Mouse (Mus musculus) embryonic fibroblast, embryonic 13.5 days (primary cell): ENCODE data around the gene Spin1. TPM values are rescaled to one million over a fixed set of nuclear protein-coding genes. Genes with fewer than 3 reads are reported as not detected.
"Not testable (repeated sequence)": the region's sequence is repeated elsewhere in the genome, so short reads cannot be mapped to it uniquely, and the experiment has no call there.

Experiments
- H3K27ac ChIP-seq: 2 replicates; pipeline ENCODE4 v1.5.1; 2012; ENCODE audit warnings: low read length, control low read depth, inconsistent platforms; ENCODE audit not compliant: insufficient read depth
- H3K4me1 ChIP-seq: 2 replicates; pipeline ENCODE4 v1.6.1; 2011; ENCODE audit warnings: low read length; ENCODE audit not compliant: control insufficient read depth, insufficient read depth
- H3K4me3 ChIP-seq: 2 replicates; pipeline ENCODE4 v1.5.1; 2011; ENCODE audit warnings: mild to moderate bottlenecking, control low read depth, low read length; ENCODE audit not compliant: insufficient read depth
- CTCF ChIP-seq: IDR thresholded peaks from 2 replicates; pipeline ENCODE4 v1.5.1; 2011; ENCODE audit warnings: mild to moderate bottlenecking, control low read depth, low read length, moderate library complexity, borderline replicate concordance; ENCODE audit not compliant: insufficient read depth
- POLR2A ChIP-seq: IDR thresholded peaks from 2 replicates; pipeline ENCODE4 v1.6.1; 2011; ENCODE audit warnings: low read depth, mild to moderate bottlenecking, control low read depth, low read length, moderate library complexity
- polyA plus RNA-seq: library from polyadenylated mRNA; stranded (reverse); fragments of >200 nt; gene quantifications from 2 replicates; pipeline ENCODE4 v1.2.4, GENCODE M21; 2011; ENCODE audit warnings: low read depth; ENCODE audit not compliant: missing spikeins, insufficient read length

The Spin1 gene
- polyA plus RNA-seq, 1 experiment, result 97.1 TPM

- no peak for TF ChIP-seq POLR2A
- no peak for TF ChIP-seq CTCF
- Histone ChIP-seq H3K4me1 (no peaks in the 10 kb centered on the region), H3K27ac (no peak overlapping the region), H3K4me3 (no peak overlapping the region)
These were observed 5.4 kb downstream of the Spin1 start for GRCm38 (mm10) chr13:51105861-51106655.

GRCm38 (mm10) chr13:51106816-51107215 lies 6.1 kb downstream of the Spin1 start:
- no peaks in the 10 kb centered on the region for H3K4me1 ChIP-seq
- no peak overlapping the region for H3K27ac ChIP-seq
- no peak overlapping the region for H3K4me3 ChIP-seq
- TF ChIP-seq CTCF (no peak), POLR2A (no peak)

DNA sequence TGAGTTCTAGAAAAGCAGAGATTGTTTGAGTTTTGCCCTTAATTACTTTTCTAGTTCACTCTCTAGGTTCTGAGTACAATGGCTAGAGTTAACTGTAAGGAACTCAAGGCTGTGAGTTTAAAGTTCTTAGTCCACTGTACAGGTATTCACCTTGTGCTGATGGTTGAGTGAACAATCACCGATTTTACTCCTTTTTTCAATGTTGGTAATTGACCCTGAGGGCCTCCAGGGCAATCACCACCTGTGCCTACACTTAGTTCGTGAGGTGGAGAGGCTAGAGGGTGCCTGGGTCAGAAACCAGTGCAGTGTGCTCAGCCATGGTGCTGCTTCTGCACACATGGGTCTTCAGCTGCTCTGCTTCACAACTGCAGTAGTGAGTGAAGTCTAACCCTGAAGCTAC lies 8.8 kb downstream of the Spin1 start:
- no peak for TF ChIP-seq POLR2A
- no peak for TF ChIP-seq CTCF
- Histone ChIP-seq H3K4me3 (no peak overlapping the region), H3K4me1 (no peaks in the 10 kb centered on the region), H3K27ac (no peak overlapping the region)

- not testable (repeated sequence) for H3K4me1 ChIP-seq, H3K4me3 ChIP-seq
- H3K27ac ChIP-seq, result peak overlapping the region; percentile 44
These were observed 13.7 kb downstream of the Spin1 start for GRCm38 (mm10) chr13:51114398-51114797.

- no peaks in the 10 kb centered on the region for H3K4me1 ChIP-seq
- TF ChIP-seq CTCF (no peak), POLR2A (no peak)
- no peak overlapping the region for H3K4me3 ChIP-seq
- H3K27ac ChIP-seq, result no peak overlapping the region
These were observed 15.1 kb downstream of the Spin1 start for GRCm38 (mm10) chr13:51115762-51116161.

DNA sequence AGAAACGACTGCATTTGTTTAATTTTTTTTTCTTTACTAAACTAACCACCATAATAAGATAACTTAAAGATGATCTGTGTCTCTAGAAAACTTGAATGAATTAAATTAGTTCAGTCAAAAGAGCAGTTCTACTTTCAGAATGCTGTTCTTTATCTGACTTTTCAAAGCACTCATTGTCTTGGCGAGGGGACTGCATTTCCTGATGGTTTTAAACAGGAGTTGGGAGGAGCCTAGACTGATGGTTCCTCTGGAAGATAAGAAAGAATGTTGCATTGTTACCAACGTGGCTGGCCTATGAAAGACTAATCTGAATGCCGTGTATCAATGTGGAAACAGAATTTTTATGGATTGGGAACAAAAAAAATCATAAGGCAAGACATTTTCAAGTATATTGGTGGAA lies 20.1 kb downstream of the Spin1 start:
- no peak overlapping the region for H3K4me3 ChIP-seq
- H3K4me1 ChIP-seq, result peaks cover 5% of the 10 kb centered on the region
- TF ChIP-seq POLR2A (no peak), CTCF (no peak)
- H3K27ac ChIP-seq, result no peak overlapping the region

GRCm38 (mm10) chr13:51121966-51122365 lies 21.3 kb downstream of the Spin1 start:
- no peak overlapping the region for H3K27ac ChIP-seq
- peaks cover 5% of the 10 kb centered on the region for H3K4me1 ChIP-seq
- TF ChIP-seq CTCF (no peak), POLR2A (no peak)
- no peak overlapping the region for H3K4me3 ChIP-seq

- TF ChIP-seq POLR2A (no peak), CTCF (no peak)
- no peak overlapping the region for H3K4me3 ChIP-seq
- H3K27ac ChIP-seq, result no peak overlapping the region
- peaks cover 5% of the 10 kb centered on the region for H3K4me1 ChIP-seq
These were observed 22.1 kb downstream of the Spin1 start for GRCm38 (mm10) chr13:51122771-51123170.

GRCm38 (mm10) chr13:51125357-51125756 lies 24.7 kb downstream of the Spin1 start:
- TF ChIP-seq CTCF (no peak), POLR2A (no peak)
- Histone ChIP-seq H3K4me3 (no peak overlapping the region), H3K4me1 (peaks cover 10% of the 10 kb centered on the region), H3K27ac (no peak overlapping the region)

GRCm38 (mm10) chr13:51127906-51128305 lies 27.2 kb downstream of the Spin1 start:
- no peak overlapping the region for H3K4me3 ChIP-seq
- TF ChIP-seq POLR2A, result no peak
- H3K4me1 ChIP-seq, result peaks cover 5% of the 10 kb centered on the region
- H3K27ac ChIP-seq, result no peak overlapping the region

DNA sequence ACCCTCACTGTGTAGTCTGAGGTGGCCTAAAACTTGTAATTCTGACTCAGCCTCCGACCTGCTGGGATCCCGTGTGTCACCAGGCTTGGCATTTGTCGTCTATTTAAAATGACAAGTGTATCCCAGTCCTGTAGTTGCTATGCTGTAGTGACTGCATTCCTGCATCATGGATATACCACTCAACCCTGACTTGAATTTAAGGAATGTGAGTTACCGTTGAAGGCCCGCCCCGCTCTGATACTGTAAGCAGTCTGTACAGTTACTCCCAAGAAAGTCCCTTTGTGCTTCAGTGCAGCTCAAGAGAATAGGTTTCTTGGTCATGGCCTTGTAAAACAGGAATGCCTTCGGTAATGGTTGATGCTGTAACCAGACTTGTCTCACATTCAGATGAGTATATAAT lies 27.7 kb downstream of the Spin1 start:
- no peak for TF ChIP-seq CTCF
- TF ChIP-seq POLR2A, result no peak
- Histone ChIP-seq H3K4me3 (no peak overlapping the region), H3K4me1 (peaks cover 5% of the 10 kb centered on the region), H3K27ac (no peak overlapping the region)
